Mouse (Mus musculus) MEL (cell line): ENCODE data around the gene Smad9. TPM values are rescaled to one million over a fixed set of nuclear protein-coding genes. Genes with fewer than 3 reads are reported as not detected.
A peak's percentile ranks its signal among the peaks of the same experiment; 100 is the strongest.

Experiments
- DNase-seq: peaks from one replicate; pipeline ENCODE4 v3.0.0; 2011; ENCODE audit warnings: low read depth, low spot score
- H3K27ac ChIP-seq: 2 replicates; pipeline ENCODE4 v1.5.1; 2012; ENCODE audit warnings: low read depth, mild to moderate bottlenecking, control low read depth, low read length, moderate library complexity; ENCODE audit not compliant: control insufficient read depth
- H3K27me3 ChIP-seq, 2 experiments: fragments of 150-350 bp in 1 of 2; sonication (generic) in 1 of 2; 2 replicates each; pipeline ENCODE4 v1.6.1; 2012; ENCODE audit warnings: low read length in 2 of 2, mild to moderate bottlenecking in 2 of 2, improper control_type of control experiment in 1 of 2, moderate library complexity in 1 of 2; ENCODE audit not compliant: insufficient read depth in 2 of 2, control insufficient read depth in 1 of 2
- H3K36me3 ChIP-seq, 2 experiments: 2 replicates each; pipeline ENCODE4 v1.6.1; 2012 to 2014; ENCODE audit warnings: low read length in 2 of 2, improper control_type of control experiment in 1 of 2, inconsistent platforms in 1 of 2, mild to moderate bottlenecking in 1 of 2; ENCODE audit not compliant: insufficient read depth in 2 of 2, control insufficient read depth in 1 of 2
- H3K4me1 ChIP-seq, 2 experiments: fragments of 150-350 bp in 1 of 2; sonication (generic) in 1 of 2; 2 replicates each; pipeline ENCODE4 v1.6.1; 2012; ENCODE audit warnings: low read length in 2 of 2, improper control_type of control experiment in 1 of 2, mild to moderate bottlenecking in 1 of 2; ENCODE audit not compliant: insufficient read depth in 2 of 2, control insufficient read depth in 1 of 2
- H3K4me3 ChIP-seq, 2 experiments: fragments of 150-350 bp in 1 of 2; sonication (generic) in 1 of 2; 2 replicates each; pipeline ENCODE4 v1.5.1; 2012; ENCODE audit warnings: low read depth in 2 of 2, low read length in 2 of 2, mild to moderate bottlenecking in 2 of 2, moderate library complexity in 2 of 2, control low read depth in 1 of 2, improper control_type of control experiment in 1 of 2; ENCODE audit not compliant: control insufficient read depth in 1 of 2, insufficient read depth in 1 of 2
- H3K79me2 ChIP-seq: 2 replicates; pipeline ENCODE4 v1.6.1; 2012; ENCODE audit warnings: mild to moderate bottlenecking, low read length, moderate library complexity; ENCODE audit not compliant: control insufficient read depth, poor library complexity, insufficient read depth
- H3K9ac ChIP-seq: 2 replicates; pipeline ENCODE4 v1.6.1; 2012; ENCODE audit warnings: low read depth, mild to moderate bottlenecking, control low read depth, low read length, moderate library complexity; ENCODE audit not compliant: control insufficient read depth, poor library complexity, severe bottlenecking
- H3K9me3 ChIP-seq: fragments of 150-350 bp; sonication (generic); replicated peaks from 2 replicates; pipeline ENCODE4 v1.6.1; 2012; ENCODE audit warnings: mild to moderate bottlenecking, low read length, improper control_type of control experiment, moderate library complexity; ENCODE audit not compliant: insufficient read depth
- CHD1 ChIP-seq: IDR thresholded peaks from 2 replicates; pipeline ENCODE4 v1.6.1; 2012; ENCODE audit warnings: low read depth, mild to moderate bottlenecking, inconsistent platforms, low read length, improper control_type of control experiment
- CHD2 ChIP-seq: IDR thresholded peaks from 2 replicates; pipeline ENCODE4 v1.6.1; 2011; ENCODE audit warnings: low read length, improper control_type of control experiment
- CTCF ChIP-seq, 3 experiments: IDR thresholded peaks in 2 of 3; conservative IDR thresholded peaks in 1 of 3; 2 replicates each; pipeline ENCODE4 v1.5.1; 2011 to 2012; ENCODE audit warnings: low read length in 3 of 3, low read depth in 2 of 3, mild to moderate bottlenecking in 2 of 3, improper control_type of control experiment in 1 of 3, inconsistent platforms in 1 of 3, mixed read lengths in 1 of 3, moderate library complexity in 1 of 3; ENCODE audit not compliant: control insufficient read depth in 1 of 3, insufficient read depth in 1 of 3, poor library complexity in 1 of 3, severe bottlenecking in 1 of 3
- E2F4 ChIP-seq: IDR thresholded peaks from 2 replicates; pipeline ENCODE4 v1.6.1; 2011; ENCODE audit warnings: low read depth, low read length, improper control_type of control experiment, borderline replicate concordance
- ELF1 ChIP-seq: IDR thresholded peaks from 2 replicates; pipeline ENCODE4 v1.6.1; 2014; ENCODE audit warnings: low read depth, mild to moderate bottlenecking, inconsistent platforms, low read length, improper control_type of control experiment, moderate library complexity
- EP300 ChIP-seq, 2 experiments: IDR thresholded peaks; 2 replicates each; pipeline ENCODE4 v1.6.1; 2011; ENCODE audit warnings: improper control_type of control experiment in 2 of 2, low read length in 2 of 2, low read depth in 1 of 2, mild to moderate bottlenecking in 1 of 2
- ETS1 ChIP-seq: IDR thresholded peaks from 2 replicates; pipeline ENCODE4 v1.6.1; 2012; ENCODE audit warnings: low read depth, mild to moderate bottlenecking, inconsistent platforms, low read length, improper control_type of control experiment, moderate library complexity
- GABPA ChIP-seq: IDR thresholded peaks from 2 replicates; pipeline ENCODE4 v1.6.1; 2012; ENCODE audit warnings: low read depth, mild to moderate bottlenecking, inconsistent platforms, low read length, improper control_type of control experiment, moderate library complexity
- GATA1 ChIP-seq: IDR thresholded peaks from 2 replicates; pipeline ENCODE4 v1.6.1; 2011; ENCODE audit warnings: low read depth, low read length, improper control_type of control experiment
- HCFC1 ChIP-seq: IDR thresholded peaks from 2 replicates; pipeline ENCODE4 v1.6.1; 2012; ENCODE audit warnings: low read depth, mild to moderate bottlenecking, inconsistent platforms, low read length, improper control_type of control experiment, moderate library complexity
- JUND ChIP-seq: IDR thresholded peaks from 2 replicates; pipeline ENCODE4 v1.6.1; 2011; ENCODE audit warnings: low read depth, mild to moderate bottlenecking, improper control_type of control experiment, low read length
- KAT2A ChIP-seq: conservative IDR thresholded peaks from 2 replicates; pipeline ENCODE4 v1.6.1; 2012; ENCODE audit warnings: low read depth, low read length, improper control_type of control experiment, inconsistent platforms
- MAFK ChIP-seq: IDR thresholded peaks from 2 replicates; pipeline ENCODE4 v1.6.1; 2011; ENCODE audit warnings: low read depth, mild to moderate bottlenecking, low read length, improper control_type of control experiment, borderline replicate concordance
- MAX ChIP-seq: IDR thresholded peaks from 2 replicates; pipeline ENCODE4 v1.6.1; 2011; ENCODE audit warnings: low read length, improper control_type of control experiment
- MAZ ChIP-seq: IDR thresholded peaks from 2 replicates; pipeline ENCODE4 v1.6.1; 2012; ENCODE audit warnings: low read depth, mild to moderate bottlenecking, inconsistent platforms, low read length, improper control_type of control experiment
- MEF2A ChIP-seq: IDR thresholded peaks from 2 replicates; pipeline ENCODE4 v1.6.1; 2014; ENCODE audit warnings: low read depth, mild to moderate bottlenecking, inconsistent platforms, low read length, improper control_type of control experiment; ENCODE audit not compliant: poor library complexity, insufficient replicate concordance, severe bottlenecking; ENCODE audit errors: extremely low read depth
- MYB ChIP-seq: IDR thresholded peaks from 2 replicates; pipeline ENCODE4 v1.6.1; 2011; ENCODE audit warnings: mild to moderate bottlenecking, low read depth, low read length, improper control_type of control experiment
- MYC ChIP-seq: IDR thresholded peaks from 2 replicates; pipeline ENCODE4 v1.6.1; 2011; ENCODE audit warnings: low read depth, mild to moderate bottlenecking, low read length, improper control_type of control experiment, moderate library complexity
- POLR2A ChIP-seq, 2 experiments: IDR thresholded peaks; 2 replicates each; pipeline ENCODE4 v1.6.1; 2011 to 2012; ENCODE audit warnings: low read length in 2 of 2, mild to moderate bottlenecking in 2 of 2, control low read depth in 1 of 2, improper control_type of control experiment in 1 of 2, low read depth in 1 of 2, moderate library complexity in 1 of 2; ENCODE audit not compliant: control insufficient read depth in 1 of 2, insufficient read depth in 1 of 2, poor library complexity in 1 of 2
- POLR2AphosphoS5 ChIP-seq: IDR thresholded peaks from 2 replicates; pipeline ENCODE4 v1.6.1; 2012; ENCODE audit warnings: low read depth, borderline replicate concordance, mild to moderate bottlenecking, inconsistent platforms, low read length, moderate library complexity, mixed read lengths
- RAD21 ChIP-seq: IDR thresholded peaks from 2 replicates; pipeline ENCODE4 v1.6.1; 2011; ENCODE audit warnings: mild to moderate bottlenecking, low read depth, low read length, improper control_type of control experiment
- RCOR1 ChIP-seq: IDR thresholded peaks from 2 replicates; pipeline ENCODE4 v1.6.1; 2012; ENCODE audit warnings: low read depth, mild to moderate bottlenecking, inconsistent platforms, low read length, improper control_type of control experiment
- SIN3A ChIP-seq: IDR thresholded peaks from 2 replicates; pipeline ENCODE4 v1.6.1; 2012; ENCODE audit warnings: low read length, improper control_type of control experiment, inconsistent platforms
- SMC3 ChIP-seq: IDR thresholded peaks from 2 replicates; pipeline ENCODE4 v1.6.1; 2011; ENCODE audit warnings: low read depth, low read length, improper control_type of control experiment
- TBP ChIP-seq: IDR thresholded peaks from 2 replicates; pipeline ENCODE4 v1.8.0; 2011; ENCODE audit warnings: low read depth, low read length, improper control_type of control experiment
- TCF12 ChIP-seq: IDR thresholded peaks from 2 replicates; pipeline ENCODE4 v1.6.1; 2014; ENCODE audit warnings: low read depth, mild to moderate bottlenecking, inconsistent platforms, low read length, improper control_type of control experiment, moderate library complexity
- USF1 ChIP-seq: IDR thresholded peaks from 2 replicates; pipeline ENCODE4 v1.6.1; 2014; ENCODE audit warnings: low read depth, mild to moderate bottlenecking, inconsistent platforms, low read length, improper control_type of control experiment, moderate library complexity
- USF2 ChIP-seq, 2 experiments: IDR thresholded peaks; 2 replicates each; pipeline ENCODE4 v1.6.1; 2011 to 2012; ENCODE audit warnings: improper control_type of control experiment in 2 of 2, low read length in 2 of 2, borderline replicate concordance in 1 of 2, inconsistent platforms in 1 of 2, low read depth in 1 of 2, mild to moderate bottlenecking in 1 of 2; ENCODE audit not compliant: insufficient read depth in 1 of 2
- ZC3H11A ChIP-seq: IDR thresholded peaks from 2 replicates; pipeline ENCODE4 v1.6.1; 2012; ENCODE audit warnings: low read depth, mild to moderate bottlenecking, inconsistent platforms, low read length, improper control_type of control experiment
- ZKSCAN1 ChIP-seq: IDR thresholded peaks from 2 replicates; pipeline ENCODE4 v1.6.1; 2012; ENCODE audit warnings: low read depth, mild to moderate bottlenecking, inconsistent platforms, low read length, improper control_type of control experiment, moderate library complexity
- polyA plus RNA-seq, 2 experiments: library from polyadenylated mRNA; stranded (reverse) in 1 of 2; unstranded in 1 of 2; fragments of >175 nt in 1 of 2; fragments of >200 nt in 1 of 2; gene quantifications; 2 replicates each; pipeline versions ENCODE4 v1.2.1 to v1.2.4; 2012; ENCODE audit warnings: low replicate concordance in 2 of 2, low read depth in 1 of 2; ENCODE audit not compliant: insufficient read length in 2 of 2, insufficient read depth in 1 of 2, missing spikeins in 1 of 2
- total RNA-seq: library from RNA; depleted of rRNA; stranded (reverse); fragments of 300-350 nt; gene quantifications from 2 replicates; pipeline ENCODE4 v1.2.3, GENCODE M21; 2012

Smad9 gene
- total and polyA plus RNA-seq, 3 experiments: 0.01 TPM; not detected in 2

- Histone ChIP-seq H3K9ac (no peak overlapping the region), H3K27me3 (no peaks in the 10 kb centered on the region), H3K4me1 (no peaks in the 10 kb centered on the region), H3K4me3 (no peak overlapping the region), H3K9me3 (no peaks in the 10 kb centered on the region), H3K36me3 (no peaks in the 10 kb centered on the region), H3K79me2 (no peaks in the 10 kb centered on the region), H3K27ac (no peak overlapping the region)
- TF ChIP-seq RCOR1 (no peak), KAT2A (no peak), SMC3 (no peak), EP300 (IDR thresholded peaks at IDR 0.05; ENCODE audit: low read depth in 1 of 2, low read length in 2 of 2) (no peak), MAZ (no peak), CTCF (IDR thresholded peaks at IDR 0.05 in 2 of 3, conservative IDR thresholded peaks at IDR 0.05 in 1 of 3; ENCODE audit: control insufficient read depth in 1 of 3, insufficient read depth in 1 of 3, low read depth in 2 of 3, low read length in 3 of 3, poor library complexity in 1 of 3, severe bottlenecking in 1 of 3) (no peak), POLR2A (IDR thresholded peaks at IDR 0.05; ENCODE audit: control insufficient read depth in 1 of 2, insufficient read depth in 1 of 2, low read depth in 1 of 2, low read length in 2 of 2, poor library complexity in 1 of 2) (no peak), TBP (no peak), USF1 (no peak), SIN3A (no peak), MYC (no peak), E2F4 (no peak), ZKSCAN1 (no peak), RAD21 (no peak), GABPA (no peak)
- DNase-seq: no peak
These were observed 36.7 kb downstream of the Smad9 start for GRCm38 (mm10) chr3:54791822-54792677.

GRCm38 (mm10) chr3:54793762-54794161 is 38.4 kb downstream of the Smad9 start:
- Histone ChIP-seq H3K27me3 (no peaks in the 10 kb centered on the region), H3K9me3 (no peaks in the 10 kb centered on the region), H3K27ac (no peak overlapping the region), H3K4me1 (no peaks in the 10 kb centered on the region), H3K79me2 (no peaks in the 10 kb centered on the region), H3K4me3 (no peak overlapping the region), H3K36me3 (no peaks in the 10 kb centered on the region), H3K9ac (no peak overlapping the region)
- DNase-seq: peak; percentile 50
- TF ChIP-seq CTCF (IDR thresholded peaks at IDR 0.05 in 2 of 3, conservative IDR thresholded peaks at IDR 0.05 in 1 of 3; ENCODE audit: control insufficient read depth in 1 of 3, insufficient read depth in 1 of 3, low read depth in 2 of 3, low read length in 3 of 3, poor library complexity in 1 of 3, severe bottlenecking in 1 of 3) (peak; percentile 43 to 64 (median 48)), KAT2A (no peak), USF2 (IDR thresholded peaks at IDR 0.05; ENCODE audit: borderline replicate concordance in 1 of 2, insufficient read depth in 1 of 2, low read depth in 1 of 2, low read length in 2 of 2) (no peak), RAD21 (peak; percentile 55), MEF2A (no peak), CHD2 (no peak), TCF12 (no peak), SMC3 (peak; percentile 40), MYC (no peak), GABPA (no peak), POLR2AphosphoS5 (no peak), ZC3H11A (0 out of 2 replicates have a peak, but pooled peaks have one; percentile 20), JUND (no peak), ELF1 (no peak), EP300 (IDR thresholded peaks at IDR 0.05; ENCODE audit: low read depth in 1 of 2, low read length in 2 of 2) (no peak), MAFK (no peak), TBP (no peak), ETS1 (no peak), MAX (no peak), GATA1 (no peak), CHD1 (no peak), MYB (no peak), HCFC1 (no peak)
